Mouse (Mus musculus): ENCODE results near the gene Oard1. TPM values are rescaled to one million over a fixed set of nuclear protein-coding genes. Genes with fewer than 3 reads are reported as not detected.

The Oard1 gene
- total and polyA plus RNA-seq, 3 experiments = 30.6 to 59.4 (median 32.6) TPM

DNA sequence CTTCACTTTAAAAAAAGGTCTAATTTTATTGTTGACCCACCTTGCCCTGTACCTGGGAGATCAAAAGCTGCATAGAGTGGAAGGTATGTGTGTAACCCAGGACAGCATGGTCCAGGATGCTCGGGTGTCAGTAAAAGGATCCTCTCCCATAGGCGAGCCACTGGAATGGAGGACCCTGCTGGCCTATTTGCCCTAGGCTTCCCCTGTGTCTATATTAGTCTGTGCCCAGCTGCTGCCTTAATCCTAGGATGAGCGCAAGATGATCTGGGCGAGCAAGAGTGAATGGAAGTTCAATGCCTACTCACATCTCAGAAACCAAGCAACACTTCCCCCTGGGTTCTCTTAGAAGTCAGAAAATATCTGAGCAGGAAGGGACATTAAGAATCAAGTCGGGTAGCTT, 21.2 kb downstream of the Oard1 start:
- Histone ChIP-seq H3K4me1 (ENCODE audit: control insufficient read depth in 1 of 2, insufficient read depth in 2 of 2) (peaks cover 0 to 32% of the 10 kb centered on the region in 2 experiments; a peak in 2 of 4 replicates), H3K9ac (ENCODE audit: insufficient read depth, low read depth) (no peak overlapping the region)
- dilution Hi-C loops (cut with MboI; ENCODE audit: extremely low pct_ligation_motif_present, extremely low pct_unique_long_range_greater_than_20kb, low sequenced_read_pairs) = no loop called here

DNA sequence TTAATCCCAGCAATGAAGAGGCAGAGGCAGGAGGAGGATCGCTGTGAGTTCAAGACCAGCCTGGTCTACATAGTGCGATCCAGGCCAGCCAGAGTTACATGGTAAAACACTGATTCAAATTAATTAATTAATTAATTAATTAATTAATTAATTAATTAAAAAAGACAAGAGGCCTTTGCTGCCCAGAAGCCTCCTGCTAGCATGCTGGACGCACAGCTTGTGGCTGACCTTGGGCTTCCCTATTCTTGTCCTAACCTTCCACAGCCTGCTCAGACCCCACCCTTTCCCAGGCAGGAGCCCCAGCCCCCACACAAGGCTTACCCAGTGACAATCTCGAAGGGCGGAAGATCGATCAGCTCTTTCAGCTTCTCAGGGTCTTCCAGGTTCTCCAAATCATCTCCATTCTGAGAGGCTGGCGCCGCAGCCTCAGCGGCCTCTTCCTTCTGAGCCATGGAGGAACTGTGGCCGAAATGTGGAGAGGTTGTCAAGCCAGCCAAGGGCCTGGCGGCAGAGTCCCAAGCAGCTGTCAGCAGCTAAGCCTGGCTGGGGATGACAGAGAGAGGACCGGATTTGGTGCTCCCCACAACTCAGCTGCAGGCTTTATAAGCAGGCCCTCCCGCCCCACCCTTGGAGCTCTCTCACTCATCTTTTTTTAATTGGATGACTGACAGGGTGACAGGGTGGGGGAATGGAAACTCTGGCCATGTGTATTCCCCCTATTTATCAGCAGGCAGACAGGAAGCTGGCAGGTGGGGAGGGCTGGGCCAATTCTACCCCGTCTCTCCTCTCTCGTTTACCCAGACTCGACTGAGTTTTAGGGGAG, 22.6 kb downstream of the Oard1 start, which contains the start of gene Apobec2:
Gene Apobec2 (minus strand): TSS at position 773 of the 823 bp plus-strand sequence.
- no peak for DNase-seq (ENCODE audit: extremely low read depth)
- in situ Hi-C loops (cut with MboI; ENCODE audit: low pct_ligation_motif_present, low pct_unique_long_range_greater_than_20kb, low sequenced_read_pairs) = no loop called here
- Histone ChIP-seq H3K27me3 (replicated peaks) (peaks cover 2% of the 10 kb centered on the region), H3K4me3 (replicated peaks in 1 of 3; ENCODE audit: low read depth in 2 of 3, low read length in 2 of 3, poor library complexity in 1 of 3) (no peak within 1 kb of the TSS), H3K9ac (ENCODE audit: insufficient read depth, low read depth) (no peak within 1 kb of the TSS), H3K4me2 (ENCODE audit: insufficient read depth, low read depth, poor library complexity, severe bottlenecking) (no peak within 1 kb of the TSS), H3K79me2 (replicated peaks; ENCODE audit: control insufficient read depth, extremely low read depth, insufficient read depth, poor library complexity, severe bottlenecking) (no peaks in the 10 kb centered on the region), H3K27ac (ENCODE audit: insufficient read depth, low read depth) (no peak within 1 kb of the TSS), H3K4me1 (ENCODE audit: control insufficient read depth in 1 of 2, insufficient read depth in 2 of 2) (peaks cover 0 to 20% of the 10 kb centered on the region in 2 experiments; a peak in 2 of 4 replicates), H3K9me3 (replicated peaks; ENCODE audit: low read length) (no peaks in the 10 kb centered on the region), H3K36me3 (replicated peaks in 1 of 2; ENCODE audit: control insufficient read depth in 1 of 2, insufficient read depth in 1 of 2, low read length in 1 of 2) (no peaks in the 10 kb centered on the region)
- dilution Hi-C loops (cut with MboI; ENCODE audit: extremely low pct_ligation_motif_present, extremely low pct_unique_long_range_greater_than_20kb, low sequenced_read_pairs) = no loop called here
- TF ChIP-seq HCFC1 (IDR thresholded peaks at IDR 0.05; ENCODE audit: low read depth, low read length) (no peak), PAX5 (IDR thresholded peaks at IDR 0.05; ENCODE audit: low read length) (no peak), ZNF384 (IDR thresholded peaks at IDR 0.05; ENCODE audit: low read depth, low read length) (no peak), POLR2AphosphoS2 (IDR thresholded peaks at IDR 0.05; ENCODE audit: low read depth, low read length) (no peak), RAD21 (IDR thresholded peaks at IDR 0.05; ENCODE audit: low read depth, low read length) (no peak), TCF12 (IDR thresholded peaks at IDR 0.05; ENCODE audit: low read depth, low read length) (no peak), POLR2A (IDR thresholded peaks at IDR 0.05; ENCODE audit: low read depth, low read length) (no peak), SIN3A (IDR thresholded peaks at IDR 0.05; ENCODE audit: low read length) (no peak), MEF2A (IDR thresholded peaks at IDR 0.05; ENCODE audit: borderline replicate concordance, low read depth, low read length) (no peak), ZC3H11A (IDR thresholded peaks at IDR 0.05; ENCODE audit: low read depth, low read length) (no peak), UBTF (IDR thresholded peaks at IDR 0.05; ENCODE audit: low read depth, low read length) (no peak), CHD1 (IDR thresholded peaks at IDR 0.05; ENCODE audit: low read depth, low read length) (no peak), CTCF (conservative IDR thresholded peaks at IDR 0.05 in 1 of 2, IDR thresholded peaks at IDR 0.05 in 1 of 2; ENCODE audit: low read depth in 2 of 2, low read length in 2 of 2) (no peak), ZKSCAN1 (IDR thresholded peaks at IDR 0.05; ENCODE audit: borderline replicate concordance, low read depth, low read length) (no peak)

More for the DNA sequence above, 21.2 kb downstream of the Oard1 start:
- no peaks in the 10 kb centered on the region for H3K9me3 ChIP-seq (replicated peaks; ENCODE audit: low read length)
- in situ Hi-C loops (cut with MboI; ENCODE audit: low pct_ligation_motif_present, low pct_unique_long_range_greater_than_20kb, low sequenced_read_pairs) = no loop called here
- H3K4me3 ChIP-seq (replicated peaks in 1 of 3; ENCODE audit: low read depth in 2 of 3, low read length in 2 of 3, poor library complexity in 1 of 3) = no peak overlapping the region
- DNase-seq (ENCODE audit: extremely low read depth) = no peak
- H3K27me3 ChIP-seq (replicated peaks) = no peaks in the 10 kb centered on the region
- H3K36me3 ChIP-seq (replicated peaks in 1 of 2; ENCODE audit: control insufficient read depth in 1 of 2, insufficient read depth in 1 of 2, low read length in 1 of 2) = no peaks in the 10 kb centered on the region
- TF ChIP-seq TBP (conservative IDR thresholded peaks at IDR 0.05; ENCODE audit: low read depth, low read length) = no peak
- no peak for TF ChIP-seq HCFC1 (IDR thresholded peaks at IDR 0.05; ENCODE audit: low read depth, low read length)
- TF ChIP-seq NRF1 (IDR thresholded peaks at IDR 0.05; ENCODE audit: low read depth, low read length) = no peak
- TF ChIP-seq POLR2AphosphoS2 (IDR thresholded peaks at IDR 0.05; ENCODE audit: low read depth, low read length) = no peak
- TF ChIP-seq ZKSCAN1 (IDR thresholded peaks at IDR 0.05; ENCODE audit: borderline replicate concordance, low read depth, low read length) = no peak
- no peak for TF ChIP-seq IRF4 (IDR thresholded peaks at IDR 0.05; ENCODE audit: low read depth, low read length)
- TF ChIP-seq UBTF (IDR thresholded peaks at IDR 0.05; ENCODE audit: low read depth, low read length) = no peak
- TF ChIP-seq MXI1 (IDR thresholded peaks at IDR 0.05; ENCODE audit: low read depth, low read length) = no peak
- TF ChIP-seq GABPA (IDR thresholded peaks at IDR 0.05; ENCODE audit: insufficient replicate concordance, low read depth, low read length) = no peak
- no peak for TF ChIP-seq ZNF384 (IDR thresholded peaks at IDR 0.05; ENCODE audit: low read depth, low read length)
- TF ChIP-seq JUND (conservative IDR thresholded peaks at IDR 0.05; ENCODE audit: low read depth, low read length) = no peak
- no peak for TF ChIP-seq TCF12 (IDR thresholded peaks at IDR 0.05; ENCODE audit: low read depth, low read length)
- TF ChIP-seq ZMIZ1 (IDR thresholded peaks at IDR 0.05; ENCODE audit: low read depth, low read length) = no peak
- TF ChIP-seq MYC (IDR thresholded peaks at IDR 0.05; ENCODE audit: low read depth, low read length) = no peak
- TF ChIP-seq MAX (IDR thresholded peaks at IDR 0.05; ENCODE audit: low read length) = no peak
- no peak for TF ChIP-seq SMC3 (IDR thresholded peaks at IDR 0.05; ENCODE audit: low read depth, low read length)
- TF ChIP-seq CHD2 (IDR thresholded peaks at IDR 0.05; ENCODE audit: low read length) = no peak
- TF ChIP-seq ZC3H11A (IDR thresholded peaks at IDR 0.05; ENCODE audit: low read depth, low read length) = no peak
- TF ChIP-seq PAX5 (IDR thresholded peaks at IDR 0.05; ENCODE audit: low read length) = no peak
- H3K79me2 ChIP-seq (replicated peaks; ENCODE audit: control insufficient read depth, extremely low read depth, insufficient read depth, poor library complexity, severe bottlenecking) = no peaks in the 10 kb centered on the region
- H3K4me2 ChIP-seq (ENCODE audit: insufficient read depth, low read depth, poor library complexity, severe bottlenecking) = no peak overlapping the region
- no peak overlapping the region for H3K27ac ChIP-seq (ENCODE audit: insufficient read depth, low read depth)

Data from CH12.LX (cell line).